30 mouse cellular contexts compared by ENCODE assay signal in genomic region chr13:48691991-48692390, GRCm38 (mm10). TPM values are rescaled to one million over a fixed set of nuclear protein-coding genes. Genes with fewer than 3 reads are reported as not detected.
"Had no signal": no experiment of that assay in that cellular context is flagged by ENCODE, and none has a peak within 500 bp of the region (broad histone marks: within the 10 kb centered on the region; RNA-seq: fewer than 3 reads in every experiment).

No protein-coding gene starts in this region.

- H3K36me3 ChIP-seq: heart, embryonic 13.5 days; heart, embryonic 15.5 days; hindbrain, embryonic 13.5 days; hindbrain, embryonic 15.5 days; kidney, embryonic 15.5 days; limb, embryonic 13.5 days; limb, embryonic 15.5 days; liver, embryonic 12.5 days had no signal

- H3K27me3 ChIP-seq: heart, embryonic 13.5 days; hindbrain, embryonic 13.5 days; hindbrain, embryonic 15.5 days had no signal

- DNase-seq: gastrocnemius, postnatal 14 days; gastrocnemius, postnatal 36 days; heart, adult 11 months; heart, adult 2 months; heart, postnatal 14 days; heart, postnatal 36 days; kidney, adult 11 months; kidney, adult 2 months; kidney, adult 9 months; kidney, postnatal 14 days; kidney, postnatal 36 days; layer of hippocampus, adult 9-11 months; layer of hippocampus, postnatal 36 days; left cerebral cortex, postnatal 4 days had no signal

- H3K4me3 ChIP-seq: heart, adult 2 months; heart, embryonic 13.5 days; heart, embryonic 15.5 days; hindbrain, embryonic 13.5 days; hindbrain, embryonic 15.5 days; kidney, embryonic 15.5 days; left cerebral cortex, adult 2 months; limb, embryonic 13.5 days; limb, embryonic 15.5 days; liver, embryonic 12.5 days had no signal

- H3K4me1 ChIP-seq: liver, embryonic 12.5 days had no signal

- H3K9me3 ChIP-seq: heart, embryonic 15.5 days; hindbrain, embryonic 15.5 days; limb, embryonic 15.5 days; liver, embryonic 12.5 days had no signal

- H3K27ac ChIP-seq: heart, adult 2 months; heart, embryonic 13.5 days; heart, embryonic 15.5 days; hindbrain, embryonic 13.5 days; hindbrain, embryonic 15.5 days; hindbrain, postnatal 0 days; kidney, embryonic 15.5 days; kidney, postnatal 0 days; left cerebral cortex, adult 2 months; limb, embryonic 13.5 days; limb, embryonic 15.5 days; liver, embryonic 12.5 days; liver, embryonic 14.5 days had no signal

RNA-seq across cellular contexts. Expression of gene Barx1, which starts 29.2 kb away (rescaled TPM):
- polyA plus RNA-seq: gonadal fat pad, adult 2 months; heart, postnatal 0 days; hindbrain, embryonic 13.5 days; hindbrain, embryonic 15.5 days; hindbrain, postnatal 0 days; kidney, adult 2 months; kidney, postnatal 0 days; large intestine, adult 2 months; liver, adult 2 months had no signal
